Mouse (Mus musculus): ENCODE results near the gene Adgre1.

GRCm38 (mm10) chr17:57351107-57351506 is 7.4 kb upstream of the Adgre1 start:
- TF ChIP-seq POLR2A (IDR thresholded peaks at IDR 0.05; ENCODE audit: insufficient read depth, low read depth, low read length), result no peak
- no peak for TF ChIP-seq CTCF (IDR thresholded peaks at IDR 0.05; ENCODE audit: insufficient read depth, low read depth, low read length)

Data from olfactory bulb, adult 2 months (tissue).